Mouse (Mus musculus): ENCODE measurements at regions not wholly inside any gene's neighbourhood (a gene's known extent, or its start where the extent isn't known, plus 50 kb on each side); places are given as distances from the start of the nearest gene placed in this dataset.

- DNase-seq (ENCODE audit: low read depth) = no peak
These were observed 218.6 kb downstream of the Sox2 start for GRCm38 (mm10) chr3:34868698-34869409.

- no peak for DNase-seq (ENCODE audit: low read depth)
These were observed 219.7 kb downstream of the Sox2 start for GRCm38 (mm10) chr3:34869911-34870310.

GRCm38 (mm10) chr3:34885137-34885536 lies 234.9 kb downstream of the Sox2 start:
- no peak for DNase-seq (ENCODE audit: low read depth)

- peak; percentile 39 for DNase-seq (ENCODE audit: low read depth)
These were observed 243.2 kb downstream of the Sox2 start for GRCm38 (mm10) chr3:34893381-34893780.

DNA sequence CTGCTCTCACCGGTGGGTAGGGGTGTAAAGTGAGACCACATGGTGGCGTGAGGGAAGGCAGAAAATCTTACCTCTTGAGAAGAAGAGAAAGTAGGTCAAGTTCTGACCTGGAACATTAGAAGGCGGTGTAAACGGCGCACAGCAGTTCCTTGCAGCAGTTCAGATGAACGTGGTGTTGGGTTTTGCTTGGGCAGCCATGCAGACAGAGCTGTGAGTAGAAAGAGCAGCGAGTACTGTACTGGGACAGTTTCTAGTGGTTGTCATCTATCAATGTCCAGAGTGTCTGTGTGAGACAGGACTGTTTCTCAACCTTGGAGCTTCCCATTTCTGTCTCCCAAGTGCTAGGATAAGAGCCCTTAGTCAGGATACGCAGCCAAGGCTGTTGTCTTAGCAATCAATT lies 252.9 kb downstream of the Sox2 start:
- DNase-seq (ENCODE audit: low read depth) = no peak

DNA sequence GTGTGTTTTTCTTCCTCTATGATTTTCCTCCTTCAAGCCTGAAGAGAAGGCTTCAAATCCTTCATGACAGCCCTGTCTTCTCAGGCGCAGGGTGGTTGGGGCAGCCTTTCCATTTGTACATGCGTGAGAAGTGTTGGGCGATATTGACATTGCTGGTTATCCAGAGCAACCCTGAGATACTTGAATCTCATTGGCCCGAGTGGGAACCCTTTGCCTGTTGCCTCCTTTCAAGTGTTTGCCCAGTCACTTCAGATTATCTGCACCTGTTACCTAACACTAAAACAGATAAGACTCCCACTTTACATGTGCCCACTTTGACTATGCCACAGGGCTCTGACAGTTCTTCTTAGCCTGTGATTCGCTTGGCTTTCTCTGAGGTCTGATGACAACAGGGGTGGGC lies 258.3 kb downstream of the Sox2 start:
- no peak for DNase-seq (ENCODE audit: low read depth)

GRCm38 (mm10) chr3:34909350-34909749 lies 259.1 kb downstream of the Sox2 start:
- no peak for DNase-seq (ENCODE audit: low read depth)

- no peak for DNase-seq (ENCODE audit: low read depth)
These were observed 268.2 kb downstream of the Sox2 start for GRCm38 (mm10) chr3:34918326-34918932.

DNA sequence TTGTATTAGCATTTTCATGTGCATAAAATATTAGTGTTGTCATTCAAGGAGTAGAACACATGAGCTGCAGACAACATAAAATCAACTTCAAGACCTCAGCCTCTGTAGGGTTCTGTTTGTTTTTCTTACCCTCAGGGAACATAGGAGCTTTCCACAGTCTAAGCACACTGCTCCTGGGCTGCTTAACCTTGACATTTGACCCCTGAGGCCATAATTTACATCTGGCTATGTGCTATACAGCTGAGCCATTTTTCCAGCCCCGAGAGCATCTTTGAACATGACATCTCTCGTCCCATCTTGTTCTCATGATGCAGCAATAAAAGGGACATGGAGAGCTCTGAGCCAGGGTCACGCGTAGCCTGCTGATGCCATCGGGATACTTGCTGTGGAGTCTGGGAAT lies 270.3 kb downstream of the Sox2 start:
- DNase-seq (ENCODE audit: low read depth) = no peak

GRCm38 (mm10) chr3:34949867-34950266 lies 299.7 kb downstream of the Sox2 start:
- no peak for DNase-seq (ENCODE audit: low read depth)

- DNase-seq (ENCODE audit: low read depth) = no peak
These were observed 306.0 kb downstream of the Sox2 start for GRCm38 (mm10) chr3:34956183-34956582.

DNA sequence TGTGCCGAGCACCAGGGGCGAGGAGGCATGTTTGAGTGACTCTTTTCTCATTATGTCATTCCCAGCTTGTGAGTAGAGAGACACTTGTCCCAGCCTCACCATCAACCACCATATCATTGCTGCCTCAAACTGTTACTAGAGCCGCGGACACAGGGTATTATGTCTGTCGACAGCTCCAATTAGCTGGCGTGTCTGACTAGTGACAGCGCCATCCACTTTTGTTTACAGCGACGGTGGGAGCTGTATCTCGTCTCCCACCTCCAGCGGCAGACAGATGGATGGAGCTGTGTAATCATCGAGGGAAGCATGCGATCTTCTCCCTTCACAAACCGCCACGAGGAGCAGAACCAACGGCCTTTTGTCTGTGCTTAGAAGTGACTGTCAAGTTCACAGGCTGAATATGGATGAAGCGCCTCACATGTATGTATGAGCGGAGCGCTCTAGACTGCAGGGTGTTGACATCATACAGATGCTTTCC lies 308.9 kb downstream of the Sox2 start:
- no peak for DNase-seq (ENCODE audit: low read depth)

DNA sequence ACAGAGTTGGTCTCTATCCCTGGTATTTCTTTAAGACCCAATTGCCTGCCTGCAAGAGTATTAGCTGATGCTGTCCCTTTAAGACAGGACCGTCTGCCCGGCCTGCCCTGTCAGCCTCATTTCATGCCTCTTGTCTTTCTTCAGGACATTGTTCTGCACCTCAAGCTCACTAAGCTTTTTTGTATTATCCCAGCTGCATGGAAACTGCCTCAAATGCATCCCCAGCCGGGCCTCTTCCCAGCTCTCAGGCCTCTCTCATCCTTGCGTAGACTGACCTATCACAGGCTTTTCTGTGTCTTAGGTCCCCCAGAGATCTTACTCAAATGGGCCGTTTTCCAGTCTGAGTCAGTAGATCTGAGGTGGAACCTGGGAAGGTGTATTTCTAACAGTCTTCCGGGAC lies 316.2 kb downstream of the Sox2 start:
- DNase-seq (ENCODE audit: low read depth) = no peak

DNA sequence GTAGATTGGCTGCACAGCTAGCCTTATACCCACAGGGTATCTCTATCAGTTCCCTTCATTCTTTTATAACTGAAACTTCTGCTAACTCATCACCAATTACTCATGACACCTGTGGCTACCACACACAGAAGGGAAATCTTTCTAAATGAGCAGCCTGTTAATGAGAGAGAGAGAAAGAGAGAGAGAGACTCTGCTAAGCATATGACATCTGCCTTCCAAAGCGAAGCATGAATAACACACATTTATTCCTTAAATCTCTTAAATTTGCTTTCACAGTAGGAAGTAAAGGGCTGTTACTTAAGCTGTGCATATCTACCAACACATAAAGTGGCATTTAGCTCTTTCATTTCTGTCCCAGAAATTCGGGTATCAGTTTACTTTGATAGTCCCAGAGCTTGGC lies 317.7 kb downstream of the Sox2 start:
- DNase-seq (ENCODE audit: low read depth) = no peak

DNA sequence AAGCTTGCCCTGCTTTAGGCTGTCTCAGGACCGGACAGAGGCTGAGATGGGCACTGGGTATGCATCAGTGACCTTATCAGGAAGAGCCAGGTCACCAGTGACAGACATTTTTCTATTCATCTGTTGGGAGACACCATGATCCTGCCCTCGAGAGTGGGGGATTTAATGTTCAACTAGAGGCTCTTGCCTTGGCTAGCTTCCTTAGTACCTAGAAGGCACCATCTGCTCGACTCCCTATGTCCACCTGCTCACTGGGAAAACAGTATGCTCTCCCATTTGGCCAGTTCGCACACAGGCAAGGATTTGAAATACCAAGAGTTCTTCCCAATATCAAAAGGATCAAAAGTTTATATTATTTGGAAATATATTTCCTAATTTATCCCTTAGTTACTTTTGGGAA lies 321.3 kb downstream of the Sox2 start:
- DNase-seq (ENCODE audit: low read depth) = no peak

- DNase-seq (ENCODE audit: low read depth) = no peak
These were observed 324.2 kb downstream of the Sox2 start for GRCm38 (mm10) chr3:34974371-34974770.

Measured in NIH3T3 (cell line).